Mouse (Mus musculus): ENCODE results near the gene Slc7a5. TPM values are rescaled to one million over a fixed set of nuclear protein-coding genes. Genes with fewer than 3 reads are reported as not detected.

Slc7a5 gene
- total RNA-seq, 1 experiment = 173 TPM

- TF ChIP-seq ZC3H11A (IDR thresholded peaks at IDR 0.05; ENCODE audit: borderline replicate concordance, low read depth, low read length) = no peak
- TF ChIP-seq MAFK (IDR thresholded peaks at IDR 0.05; ENCODE audit: insufficient read depth, low read depth, low read length) = no peak
- TF ChIP-seq HCFC1 (IDR thresholded peaks at IDR 0.05; ENCODE audit: borderline replicate concordance, insufficient read depth, low read length) = no peak
- TF ChIP-seq ZNF384 (IDR thresholded peaks at IDR 0.05; ENCODE audit: low read depth, low read length) = no peak
- TF ChIP-seq CHD2 (IDR thresholded peaks at IDR 0.05; ENCODE audit: low read depth, low read length) = no peak
- H3K36me3 ChIP-seq (ENCODE audit: control insufficient read depth, insufficient read depth, low read length, poor library complexity, severe bottlenecking) = peaks cover 35% of the 10 kb centered on the region
- in situ Hi-C loops (cut with MboI; ENCODE audit: low sequenced_read_pairs in 2 of 2, unreplicated experiment in 2 of 2) = no loop called here
These were observed 27.8 kb downstream of the Slc7a5 start for GRCm38 (mm10) chr8:121879712-121880111.

GRCm38 (mm10) chr8:121877828-121878480 is 29.5 kb downstream of the Slc7a5 start:
- H3K4me3 ChIP-seq (ENCODE audit: insufficient read depth in 1 of 2, low read depth in 1 of 2, low read length in 2 of 2, poor library complexity in 1 of 2, severe bottlenecking in 1 of 2) = no peak overlapping the region
- in situ Hi-C loops (cut with MboI; ENCODE audit: low sequenced_read_pairs in 2 of 2, unreplicated experiment in 2 of 2) = no loop called here
- no peak for DNase-seq (ENCODE audit: low read depth, low spot score)
- no peak overlapping the region for H3K9ac ChIP-seq (ENCODE audit: insufficient read depth, low read depth, low read length, poor library complexity, severe bottlenecking)
- TF ChIP-seq ZC3H11A (IDR thresholded peaks at IDR 0.05; ENCODE audit: borderline replicate concordance, low read depth, low read length) = no peak
- no peak for TF ChIP-seq CHD2 (IDR thresholded peaks at IDR 0.05; ENCODE audit: low read depth, low read length)
- TF ChIP-seq MAFK (IDR thresholded peaks at IDR 0.05; ENCODE audit: insufficient read depth, low read depth, low read length) = no peak
- no peak for TF ChIP-seq HCFC1 (IDR thresholded peaks at IDR 0.05; ENCODE audit: borderline replicate concordance, insufficient read depth, low read length)
- TF ChIP-seq ZNF384 (IDR thresholded peaks at IDR 0.05; ENCODE audit: low read depth, low read length) = no peak
- H3K9me3 ChIP-seq (ENCODE audit: control insufficient read depth, insufficient read depth, low read depth, low read length) = no peaks in the 10 kb centered on the region
- H3K36me3 ChIP-seq (ENCODE audit: control insufficient read depth, insufficient read depth, low read length, poor library complexity, severe bottlenecking) = peaks cover 18% of the 10 kb centered on the region
- no peak overlapping the region for H3K27ac ChIP-seq (ENCODE audit: insufficient read depth, low read depth, low read length, poor library complexity, severe bottlenecking)
- peaks cover 12 to 35% of the 10 kb centered on the region in 2 experiments for H3K4me1 ChIP-seq (ENCODE audit: control insufficient read depth in 2 of 2, insufficient read depth in 2 of 2, low read length in 2 of 2, poor library complexity in 1 of 2)

More at GRCm38 (mm10) chr8:121879712-121880111, 27.8 kb downstream of the Slc7a5 start:
- DNase-seq (ENCODE audit: low read depth, low spot score) = no peak
- Histone ChIP-seq H3K27ac (ENCODE audit: insufficient read depth, low read depth, low read length, poor library complexity, severe bottlenecking) (no peak overlapping the region), H3K9ac (ENCODE audit: insufficient read depth, low read depth, low read length, poor library complexity, severe bottlenecking) (no peak overlapping the region), H3K4me3 (ENCODE audit: insufficient read depth in 1 of 2, low read depth in 1 of 2, low read length in 2 of 2, poor library complexity in 1 of 2, severe bottlenecking in 1 of 2) (no peak overlapping the region), H3K4me1 (ENCODE audit: control insufficient read depth in 2 of 2, insufficient read depth in 2 of 2, low read length in 2 of 2, poor library complexity in 1 of 2) (peaks cover 10 to 31% of the 10 kb centered on the region in 2 experiments), H3K9me3 (ENCODE audit: control insufficient read depth, insufficient read depth, low read depth, low read length) (no peaks in the 10 kb centered on the region)

- in situ Hi-C loops (cut with MboI; ENCODE audit: low sequenced_read_pairs in 2 of 2, unreplicated experiment in 2 of 2) = no loop called here
- DNase-seq (ENCODE audit: low read depth, low spot score) = no peak
- Histone ChIP-seq H3K9me3 (ENCODE audit: control insufficient read depth, insufficient read depth, low read depth, low read length) (no peaks in the 10 kb centered on the region), H3K27ac (ENCODE audit: insufficient read depth, low read depth, low read length, poor library complexity, severe bottlenecking) (no peak overlapping the region), H3K4me3 (ENCODE audit: insufficient read depth in 1 of 2, low read depth in 1 of 2, low read length in 2 of 2, poor library complexity in 1 of 2, severe bottlenecking in 1 of 2) (no peak overlapping the region), H3K4me1 (ENCODE audit: control insufficient read depth in 2 of 2, insufficient read depth in 2 of 2, low read length in 2 of 2, poor library complexity in 1 of 2) (peaks cover 11 to 34% of the 10 kb centered on the region in 2 experiments), H3K9ac (ENCODE audit: insufficient read depth, low read depth, low read length, poor library complexity, severe bottlenecking) (no peak overlapping the region), H3K36me3 (ENCODE audit: control insufficient read depth, insufficient read depth, low read length, poor library complexity, severe bottlenecking) (peaks cover 10% of the 10 kb centered on the region)
- TF ChIP-seq MAFK (IDR thresholded peaks at IDR 0.05; ENCODE audit: insufficient read depth, low read depth, low read length) (no peak), HCFC1 (IDR thresholded peaks at IDR 0.05; ENCODE audit: borderline replicate concordance, insufficient read depth, low read length) (no peak), CHD2 (IDR thresholded peaks at IDR 0.05; ENCODE audit: low read depth, low read length) (no peak)
These were observed 30.3 kb downstream of the Slc7a5 start for GRCm38 (mm10) chr8:121877212-121877611.

- Histone ChIP-seq H3K4me1 (ENCODE audit: control insufficient read depth in 2 of 2, insufficient read depth in 2 of 2, low read length in 2 of 2, poor library complexity in 1 of 2) (peaks cover 10 to 23% of the 10 kb centered on the region in 2 experiments; a peak in 3 of 4 replicates), H3K4me3 (ENCODE audit: insufficient read depth in 1 of 2, low read depth in 1 of 2, low read length in 2 of 2, poor library complexity in 1 of 2, severe bottlenecking in 1 of 2) (no peak overlapping the region), H3K9me3 (ENCODE audit: control insufficient read depth, insufficient read depth, low read depth, low read length) (no peaks in the 10 kb centered on the region), H3K27ac (ENCODE audit: insufficient read depth, low read depth, low read length, poor library complexity, severe bottlenecking) (no peak overlapping the region), H3K36me3 (ENCODE audit: control insufficient read depth, insufficient read depth, low read length, poor library complexity, severe bottlenecking) (no peaks in the 10 kb centered on the region; the same call in 1 of the 2 replicates), H3K9ac (ENCODE audit: insufficient read depth, low read depth, low read length, poor library complexity, severe bottlenecking) (no peak overlapping the region)
- no peak for DNase-seq (ENCODE audit: low read depth, low spot score)
- TF ChIP-seq ZC3H11A (IDR thresholded peaks at IDR 0.05; ENCODE audit: borderline replicate concordance, low read depth, low read length) (no peak), ZNF384 (IDR thresholded peaks at IDR 0.05; ENCODE audit: low read depth, low read length) (no peak), CHD2 (IDR thresholded peaks at IDR 0.05; ENCODE audit: low read depth, low read length) (no peak), MAFK (IDR thresholded peaks at IDR 0.05; ENCODE audit: insufficient read depth, low read depth, low read length) (no peak), HCFC1 (IDR thresholded peaks at IDR 0.05; ENCODE audit: borderline replicate concordance, insufficient read depth, low read length) (no peak)
- in situ Hi-C loops (cut with MboI; ENCODE audit: low sequenced_read_pairs in 2 of 2, unreplicated experiment in 2 of 2) = no loop called here
These were observed 32.0 kb downstream of the Slc7a5 start for GRCm38 (mm10) chr8:121875517-121875916.

Measured in ES-E14 (cell line).